Mouse (Mus musculus) sigmoid colon, adult 10 weeks (tissue): ENCODE data around the gene 2410141K09Rik. TPM values are rescaled to one million over a fixed set of nuclear protein-coding genes. Genes with fewer than 3 reads are reported as not detected.

Source experiments
- polyA plus RNA-seq: library from polyadenylated mRNA; stranded (reverse); fragments of 350-450 nt; fragmentation: Illumina TruSeq; extraction: RNeasy Lipid Tissue Mini Kit (QIAGEN cat#74804); gene quantifications from one replicate; pipeline ENCODE4 v1.2.3, GENCODE M21; 2014; ENCODE audit warnings: low read depth, low replicate concordance

2410141K09Rik gene
- not detected for polyA plus RNA-seq

DNA sequence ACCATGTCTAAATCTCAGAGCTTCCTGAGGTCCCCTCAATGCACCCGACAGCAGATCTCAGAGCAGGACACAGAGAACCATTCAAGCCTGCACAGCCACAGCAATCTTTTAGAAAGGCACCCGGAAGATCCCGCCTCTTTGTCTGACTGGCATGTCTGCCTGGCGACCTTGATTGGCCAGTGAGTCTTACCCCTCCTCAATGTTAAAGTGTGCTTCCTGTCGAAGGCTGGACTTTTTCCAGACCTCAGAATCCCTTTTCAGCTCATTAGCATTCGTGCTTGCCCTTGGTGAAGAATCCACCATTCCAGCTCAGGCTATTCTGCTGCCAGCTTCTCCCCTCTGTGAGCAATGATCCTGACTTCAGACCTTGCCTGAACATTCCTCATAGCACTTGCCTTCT lies at the start of gene 2410141K09Rik:
Gene 2410141K09Rik, minus strand, starts transcription at position 101 of the 400 bp plus-strand sequence.

Other genes with a start within 250 kb of the 2410141K09Rik start
- gene Gm10772, start 213.5 kb downstream of the 2410141K09Rik start, polyA plus RNA-seq: not detected